Mouse (Mus musculus) megakaryocyte progenitor cell, adult 5-6 weeks (primary cell): ENCODE results near the gene Lrrc41. TPM values are rescaled to one million over a fixed set of nuclear protein-coding genes. Genes with fewer than 3 reads are reported as not detected.
A peak's percentile ranks its signal among the peaks of the same experiment; 100 is the strongest.

ENCODE experiments used
- ATAC-seq: replicated peaks from 2 replicates; pipeline ENCODE4 v1.8.0; 2016; ENCODE audit warnings: mild to moderate bottlenecking, moderate TSS enrichment, inconsistent platforms; ENCODE audit not compliant: poor library complexity
- total RNA-seq, 2 experiments: library from RNA; stranded (forward) in 1 of 2; stranded (reverse) in 1 of 2; fragments of 157-497, 149-512 nt in 1 of 2; fragments of 200-1000 nt in 1 of 2; gene quantifications; 2 replicates each; pipeline versions ENCODE4 v1.2.3 to v1.2.4; 2015 to 2017

Gene Lrrc41
- total RNA-seq (2015) (19.9 and 22.1 TPM in 2 replicates), total RNA-seq (2017) (16.1 and 23.7 TPM in 2 replicates)

DNA sequence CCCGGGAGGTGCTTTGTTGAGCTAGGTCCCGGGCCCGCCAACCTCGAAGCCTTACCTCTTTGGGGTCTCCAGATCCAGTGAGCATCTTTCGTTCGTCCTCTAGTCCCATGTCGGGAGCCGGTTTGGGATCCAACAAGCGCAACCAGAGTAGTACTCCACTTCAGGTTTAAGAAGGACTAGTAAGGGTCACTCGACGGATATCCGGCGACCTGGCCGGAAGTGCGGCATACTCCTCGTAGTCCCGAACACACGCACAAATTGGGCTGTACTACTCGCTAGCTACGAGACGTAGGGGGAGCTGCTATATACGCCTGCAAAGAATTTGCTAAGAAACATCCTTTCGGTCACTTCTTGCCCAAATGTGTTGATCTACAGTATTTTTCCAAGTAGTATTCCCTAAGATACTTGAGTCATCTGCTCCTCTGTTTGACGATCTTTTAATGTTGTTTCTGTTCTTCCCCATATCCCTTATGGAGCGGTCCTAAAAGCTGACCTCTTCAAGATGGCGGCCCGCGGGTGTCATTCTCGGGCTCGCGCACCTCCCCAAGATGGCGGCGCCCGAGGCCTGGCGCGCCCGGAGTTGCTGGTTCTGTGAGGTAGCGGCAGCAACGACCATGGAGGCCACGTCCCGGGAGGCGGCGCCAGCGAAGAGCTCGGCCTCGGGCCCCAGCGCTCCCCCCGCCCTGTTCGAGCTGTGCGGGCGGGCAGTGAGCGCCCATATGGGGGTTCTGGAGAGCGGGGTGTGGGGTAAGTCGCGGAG, at the start of gene Lrrc41, which contains the start of gene Uqcrh:
Lrrc41 (plus strand) TSS at position 409 of the 760 bp plus-strand sequence.
Uqcrh (minus strand) TSS at position 211 of the 760 bp plus-strand sequence.
- peak; percentile 74 for ATAC-seq

DNA sequence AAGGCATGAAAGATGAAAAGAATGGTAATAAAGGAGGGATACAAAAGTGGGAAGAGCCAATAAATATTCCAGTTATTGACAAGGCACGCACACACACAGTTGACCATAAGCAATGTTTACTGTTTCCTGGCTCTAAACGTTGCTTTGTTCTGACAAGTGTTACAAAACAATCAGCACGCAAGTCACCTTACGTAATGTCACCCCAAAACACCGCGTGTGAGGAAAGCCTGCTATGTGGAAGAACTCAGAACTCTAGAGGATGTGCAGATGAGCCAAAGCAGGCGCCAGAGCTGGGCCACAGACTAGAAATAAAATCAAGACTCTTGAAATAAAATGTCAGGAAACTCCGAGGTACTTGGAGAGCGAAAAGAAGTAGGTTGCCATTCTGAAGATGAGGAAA, 42.2 kb upstream of the Lrrc41 start:
- peak; percentile 39; the same call in 1 of the 2 replicates for ATAC-seq

DNA sequence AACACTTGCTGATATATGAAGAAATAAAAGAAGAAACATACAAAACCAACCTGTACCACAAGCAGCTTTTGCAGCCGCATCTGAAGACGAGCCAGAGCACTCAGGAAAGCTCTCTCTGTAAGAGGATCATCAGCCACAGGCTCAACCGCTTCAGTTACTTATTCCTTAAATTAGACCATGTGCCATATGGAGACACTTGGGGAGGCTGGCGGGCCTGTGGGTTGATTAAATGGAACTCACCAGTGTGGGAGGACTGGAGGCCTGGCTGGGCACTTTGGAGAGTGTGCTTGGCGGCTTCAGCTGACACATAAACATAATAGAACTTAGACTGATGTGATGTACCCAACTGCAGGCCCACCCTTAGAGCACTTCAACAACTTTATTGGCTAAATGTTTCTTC, 41.7 kb upstream of the Lrrc41 start:
- no peak for ATAC-seq

DNA sequence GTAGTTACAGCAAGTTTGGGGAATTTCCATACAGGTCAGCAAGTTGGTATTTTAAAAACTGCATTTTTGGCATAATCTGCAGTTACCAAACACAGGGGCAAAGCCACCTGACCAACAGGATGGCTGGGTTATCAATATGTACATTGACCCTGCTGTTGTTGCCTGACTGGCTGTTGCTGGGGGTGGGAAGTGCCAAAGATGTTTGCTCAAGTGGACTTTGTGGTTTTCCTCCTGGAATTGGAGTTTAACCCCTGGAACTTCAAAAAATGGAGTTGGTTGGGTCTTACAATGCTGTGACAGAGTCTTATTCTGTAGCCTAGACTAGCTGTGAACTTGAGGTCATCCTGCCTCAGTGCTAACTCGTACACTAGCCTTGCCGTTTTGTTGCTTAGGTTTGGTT, 34.6 kb upstream of the Lrrc41 start:
- no peak for ATAC-seq

DNA sequence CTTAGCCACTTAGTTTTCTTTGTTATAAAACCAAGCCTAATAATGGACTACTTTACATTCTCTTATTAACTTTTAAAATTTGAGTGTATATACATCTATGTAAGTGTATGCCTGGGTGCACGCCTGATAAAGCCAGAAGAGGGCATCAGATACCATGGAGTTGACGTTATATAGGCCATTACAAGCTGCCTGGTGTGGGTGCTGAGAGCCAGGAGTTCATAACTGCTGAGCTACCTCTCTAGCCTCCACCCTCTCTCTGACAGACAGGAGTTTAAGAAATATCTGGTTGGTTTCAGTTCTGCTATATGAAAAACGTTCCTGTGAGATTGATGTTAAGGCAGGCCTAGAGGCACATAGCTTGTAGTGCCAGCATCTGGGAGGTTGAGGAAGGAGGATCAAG, 32.9 kb upstream of the Lrrc41 start:
- ATAC-seq = peak; percentile 94

DNA sequence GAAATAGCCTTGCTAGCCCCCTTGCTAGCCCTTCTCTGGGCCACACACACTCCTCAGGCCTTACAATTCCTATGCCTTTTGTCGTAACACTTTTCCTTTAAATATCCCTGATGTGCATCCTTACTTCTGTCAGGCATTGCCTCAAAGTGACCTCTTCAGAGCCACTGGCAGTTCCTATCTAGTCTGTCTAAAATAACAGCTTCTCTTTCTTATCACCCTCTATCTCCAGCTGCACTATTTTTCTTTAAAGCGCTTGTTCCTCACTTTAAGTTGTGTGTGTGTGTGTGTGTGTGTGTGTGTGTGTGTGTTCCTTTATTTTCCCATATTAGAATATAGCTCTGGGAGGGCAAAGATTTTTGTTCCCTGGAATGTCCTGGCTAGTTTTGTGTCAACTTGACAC, 28.5 kb upstream of the Lrrc41 start:
- no peak for ATAC-seq

DNA sequence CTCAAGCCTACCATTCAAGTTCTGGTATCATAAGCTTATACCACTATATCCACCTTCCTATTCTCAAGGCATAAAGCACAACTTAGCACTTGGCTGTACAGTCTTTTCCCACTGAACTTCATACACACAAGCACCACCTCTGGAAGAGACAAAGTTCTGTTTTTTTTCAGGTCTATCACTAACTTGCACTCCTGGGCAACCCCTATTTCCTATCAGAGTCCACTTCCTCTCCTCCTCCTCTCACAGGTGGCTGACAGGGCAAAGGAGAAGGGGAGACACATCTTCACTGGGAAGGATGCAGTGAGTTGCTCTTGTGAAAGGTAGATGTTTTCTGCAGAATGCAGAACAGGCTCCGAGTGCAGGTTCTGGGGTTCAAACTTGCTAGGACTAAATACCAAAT, 27.4 kb upstream of the Lrrc41 start:
- no peak for ATAC-seq

DNA sequence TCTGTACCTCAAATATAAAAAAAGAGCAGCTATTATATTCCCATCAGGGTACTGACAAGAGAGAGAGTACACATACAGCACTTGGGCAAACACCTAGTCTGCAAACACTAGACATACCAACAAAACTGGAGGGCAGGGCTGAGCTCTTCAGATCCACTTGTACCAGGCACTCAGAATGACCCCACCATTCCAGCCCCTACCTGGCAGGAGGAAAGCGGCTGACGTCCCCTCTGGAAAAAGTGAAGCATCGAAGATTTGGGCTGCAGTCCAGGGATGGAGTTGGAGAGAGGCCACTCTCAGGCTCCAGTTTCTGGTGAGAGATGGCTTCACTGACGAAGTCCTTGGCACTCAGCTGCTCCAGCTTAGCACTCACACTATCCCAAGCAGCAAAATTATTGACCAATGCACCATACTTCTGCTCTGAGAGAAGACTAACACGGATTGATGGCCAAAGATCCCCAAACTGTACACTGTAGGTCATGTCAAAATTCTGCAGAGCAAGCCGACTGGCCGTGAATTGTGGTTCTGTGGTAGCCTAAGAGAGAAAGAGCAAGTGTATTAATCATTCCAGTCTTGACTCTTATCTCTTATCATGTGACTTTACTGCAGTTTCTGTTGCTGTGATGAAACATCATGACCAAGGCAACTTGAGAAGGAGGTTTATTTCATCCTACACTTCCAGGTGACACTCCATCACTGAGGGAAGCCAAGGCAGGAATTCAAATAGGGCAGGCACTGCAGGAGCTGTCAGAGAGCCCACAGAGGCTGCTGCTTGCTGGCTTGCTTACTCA, 26.7 kb upstream of the Lrrc41 start:
- no peak for ATAC-seq

DNA sequence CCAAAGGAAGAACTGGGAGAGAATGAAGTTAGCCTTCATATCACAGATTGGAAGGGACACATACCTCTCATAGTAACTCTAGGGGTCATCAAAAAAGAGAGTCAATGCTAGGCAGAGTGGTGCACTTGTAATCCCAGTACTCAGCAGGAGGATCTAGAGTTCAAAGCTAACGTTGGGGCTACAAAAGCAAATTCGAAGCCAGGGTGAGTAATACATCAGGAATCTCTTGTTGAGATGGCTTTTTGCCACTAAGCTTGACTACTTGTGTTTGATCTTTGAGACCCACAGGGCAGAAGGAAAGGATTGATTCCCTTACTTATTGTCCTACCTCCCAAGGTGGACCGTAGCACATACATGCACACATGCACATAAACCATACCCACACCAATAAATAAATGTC, 25.9 kb upstream of the Lrrc41 start:
- ATAC-seq = no peak

DNA sequence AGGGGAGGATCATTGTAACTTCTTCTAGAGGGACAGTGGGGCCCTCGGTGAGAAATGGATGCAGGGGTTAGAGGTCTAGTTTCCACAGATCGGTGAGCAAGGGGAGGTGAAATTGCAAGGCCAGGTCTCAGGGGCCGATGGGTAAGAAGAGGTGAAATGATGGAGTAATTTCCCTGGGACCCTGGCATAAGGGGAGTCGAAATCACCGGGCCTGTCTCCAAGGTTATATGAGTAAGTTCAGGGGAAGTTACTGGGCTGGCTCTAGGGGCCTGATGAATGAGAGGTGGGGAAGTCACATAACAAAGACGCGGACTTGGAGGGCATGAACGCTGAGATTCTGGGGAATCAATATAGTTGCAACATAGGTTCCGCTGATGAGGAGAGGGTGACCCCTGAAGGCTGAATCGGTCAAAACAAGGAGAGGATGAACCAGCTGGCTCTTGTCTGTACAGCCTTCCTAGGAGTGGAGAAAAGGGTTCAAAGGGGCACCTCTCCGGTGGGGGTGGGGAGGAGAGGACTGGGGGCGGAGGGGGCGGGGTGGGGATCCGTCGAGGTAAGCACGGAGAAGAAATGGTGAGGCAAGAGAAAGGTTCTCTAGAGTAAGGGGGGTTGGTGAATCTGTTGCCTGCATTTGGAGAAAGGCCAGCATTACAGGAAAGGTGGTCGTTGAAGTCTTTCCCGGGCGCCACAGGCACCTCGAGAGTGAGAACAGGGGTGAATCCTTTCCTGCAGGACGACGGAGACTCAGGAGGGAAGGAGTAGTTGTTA, 22.4 kb upstream of the Lrrc41 start:
- ATAC-seq = peak; percentile 41

DNA sequence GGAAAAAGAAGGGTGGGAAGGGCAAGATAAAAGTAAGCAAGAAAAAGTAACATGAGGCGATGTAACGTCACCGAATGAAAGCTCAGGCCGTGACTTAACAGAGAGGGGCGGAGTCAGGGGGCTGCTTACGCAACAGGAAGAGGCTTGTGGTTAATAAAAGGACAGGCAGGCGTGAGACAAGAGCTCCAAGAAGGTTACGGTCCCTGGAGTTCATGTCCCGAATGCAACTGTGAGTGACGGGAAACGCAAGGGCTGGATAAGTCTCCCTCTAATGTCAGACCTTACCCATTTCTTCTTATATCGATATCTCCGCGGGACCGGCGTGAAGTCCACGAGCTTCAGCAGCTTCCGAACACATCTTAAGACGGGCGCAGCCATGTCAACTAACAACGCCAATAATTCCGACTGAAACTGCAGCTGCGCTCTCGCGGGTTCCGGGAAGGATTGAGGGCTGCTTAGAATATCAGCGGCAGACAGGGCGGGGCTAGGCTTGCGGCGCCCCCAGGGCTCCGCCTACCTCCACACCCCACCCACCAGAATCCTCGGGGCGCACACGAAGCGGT, 21.6 kb upstream of the Lrrc41 start, which contains the start of gene Nsun4:
Nsun4 (minus strand) TSS at position 478 of the 563 bp plus-strand sequence.
- ATAC-seq = peak; percentile 91

DNA sequence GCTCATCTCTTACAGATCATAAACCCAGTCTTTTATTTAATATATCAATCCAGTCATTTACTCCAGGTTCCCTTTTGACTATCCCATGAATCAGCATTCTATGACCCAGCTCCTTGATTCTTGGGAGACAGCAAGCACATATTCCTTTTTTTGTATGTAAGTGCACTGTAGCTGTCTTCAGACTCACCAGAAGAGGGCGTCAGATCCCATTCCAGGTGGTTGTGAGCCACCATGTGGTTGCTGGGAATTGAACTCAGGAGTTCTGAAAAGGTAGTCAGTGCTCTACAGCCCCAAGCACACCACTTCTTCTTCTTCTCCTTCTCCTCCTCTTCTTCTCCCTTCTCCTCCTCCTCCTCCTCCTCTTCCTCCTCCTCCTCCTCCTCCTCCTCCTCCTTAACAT, 17.5 kb upstream of the Lrrc41 start:
- no peak for ATAC-seq

DNA sequence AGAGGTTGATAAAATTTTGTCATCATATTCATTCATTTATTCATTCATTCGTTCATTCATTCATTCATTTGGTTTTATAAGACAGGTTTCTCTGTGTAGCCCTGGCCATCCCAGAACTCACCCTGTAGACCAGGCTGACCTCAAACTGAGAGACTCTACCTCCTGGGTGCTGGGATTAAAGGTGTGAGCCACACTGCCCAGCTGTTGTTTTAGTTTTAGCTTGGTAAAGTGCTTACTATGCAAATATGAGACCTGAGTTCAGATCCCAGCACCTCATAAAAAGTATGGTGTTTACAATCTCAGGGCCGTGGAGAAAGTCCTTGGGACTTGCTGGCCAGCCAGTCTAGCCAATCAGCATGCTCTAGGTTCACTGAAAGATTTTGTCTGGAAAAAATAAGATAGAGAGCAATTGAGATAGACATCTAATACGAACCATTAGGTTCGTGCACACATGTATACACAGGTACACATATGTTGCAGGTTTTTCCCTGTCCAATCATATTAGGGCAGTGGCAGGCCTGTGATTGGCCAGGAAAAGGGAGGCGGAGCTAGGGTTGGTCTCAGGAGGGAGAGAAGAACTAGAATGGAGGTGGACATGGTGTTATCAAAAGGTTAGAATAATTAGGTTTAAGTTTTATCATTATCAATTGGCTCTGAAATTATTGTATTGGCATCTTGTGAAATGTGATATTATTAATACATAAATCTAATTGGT, 15.9 kb upstream of the Lrrc41 start:
- ATAC-seq = no peak

DNA sequence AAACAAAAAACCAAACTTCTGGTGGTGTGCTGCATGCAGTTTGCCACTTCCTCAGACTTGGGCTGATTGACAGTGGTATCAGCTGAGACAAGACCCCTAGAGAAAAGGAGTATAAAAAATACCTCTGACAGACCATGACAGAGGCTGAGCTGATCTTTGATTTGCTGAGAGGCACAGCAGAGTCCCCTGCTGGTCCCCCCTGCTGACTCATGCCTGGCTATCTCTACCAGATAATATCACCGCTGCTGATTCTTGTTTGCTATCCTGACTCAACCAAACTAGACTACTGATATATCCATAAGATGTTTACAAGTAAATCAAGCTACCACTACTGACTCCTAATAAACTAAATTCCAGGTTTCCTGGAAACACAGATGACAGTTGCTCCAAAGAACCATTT, 11.2 kb upstream of the Lrrc41 start:
- peak; percentile 48 for ATAC-seq

DNA sequence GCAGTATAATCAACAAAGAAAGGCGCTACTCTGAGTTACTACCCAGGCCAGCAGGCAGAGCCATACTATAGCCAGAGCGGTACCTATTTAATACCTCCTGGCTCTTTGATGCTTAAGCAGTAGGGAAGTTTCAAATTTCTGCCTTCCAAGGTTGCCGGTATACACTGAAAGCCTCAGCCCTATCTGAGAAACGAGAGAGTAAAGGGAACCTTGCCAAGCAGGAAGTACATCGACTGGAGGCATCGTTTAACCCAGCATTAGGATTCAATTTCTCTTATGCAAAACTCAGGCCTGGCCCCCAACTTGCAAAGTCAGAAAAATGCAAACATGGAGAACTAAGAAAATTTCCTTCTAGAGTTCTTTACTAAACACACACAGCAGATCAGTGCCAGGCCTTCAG, 5.0 kb upstream of the Lrrc41 start:
- ATAC-seq = no peak

DNA sequence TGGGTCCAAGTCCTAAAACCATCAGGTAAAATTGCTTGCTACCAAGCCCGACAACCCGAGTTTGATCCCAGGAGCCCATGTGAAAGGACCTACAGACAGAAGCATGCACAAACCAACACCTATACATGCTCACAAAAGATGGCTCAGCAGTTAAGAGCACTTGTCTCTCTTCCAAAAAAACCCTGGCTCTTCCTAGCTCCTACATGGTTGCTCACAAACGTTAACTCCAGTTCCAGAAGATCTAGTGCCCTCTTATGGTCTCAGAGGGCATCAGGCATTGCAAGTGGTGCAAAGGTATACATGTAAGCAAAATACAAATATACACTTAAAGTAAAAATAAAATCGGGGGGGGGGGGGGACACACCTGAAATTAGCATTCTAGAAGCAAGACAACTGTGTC, 1.9 kb upstream of the Lrrc41 start:
- no peak for ATAC-seq

DNA sequence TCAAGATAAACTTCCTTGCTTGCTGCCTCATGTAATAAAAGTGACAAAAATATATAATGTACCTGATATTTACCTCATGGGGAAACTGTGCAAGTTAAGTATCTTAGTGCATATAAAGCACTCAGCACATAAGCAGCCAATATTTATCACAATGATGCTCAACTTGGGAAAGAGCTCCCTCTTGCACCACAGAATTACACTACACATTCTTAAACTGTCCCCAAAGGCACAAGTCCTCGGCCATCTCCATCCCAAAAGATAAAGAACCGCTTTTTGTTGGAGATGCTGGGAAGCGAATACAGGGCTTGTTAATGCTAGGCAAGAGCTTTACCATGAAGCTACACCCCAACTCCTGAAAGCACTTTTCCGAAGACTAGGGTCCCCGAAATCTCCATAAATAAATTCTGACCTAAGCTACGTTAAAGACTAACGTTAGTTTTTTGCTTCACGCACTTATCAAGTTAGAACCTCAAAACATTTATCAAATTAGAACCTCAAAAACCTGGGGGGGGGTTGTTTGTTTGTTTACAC, 859 bp upstream of the Lrrc41 start:
- ATAC-seq = peak; percentile 24; the same call in 1 of the 2 replicates

DNA sequence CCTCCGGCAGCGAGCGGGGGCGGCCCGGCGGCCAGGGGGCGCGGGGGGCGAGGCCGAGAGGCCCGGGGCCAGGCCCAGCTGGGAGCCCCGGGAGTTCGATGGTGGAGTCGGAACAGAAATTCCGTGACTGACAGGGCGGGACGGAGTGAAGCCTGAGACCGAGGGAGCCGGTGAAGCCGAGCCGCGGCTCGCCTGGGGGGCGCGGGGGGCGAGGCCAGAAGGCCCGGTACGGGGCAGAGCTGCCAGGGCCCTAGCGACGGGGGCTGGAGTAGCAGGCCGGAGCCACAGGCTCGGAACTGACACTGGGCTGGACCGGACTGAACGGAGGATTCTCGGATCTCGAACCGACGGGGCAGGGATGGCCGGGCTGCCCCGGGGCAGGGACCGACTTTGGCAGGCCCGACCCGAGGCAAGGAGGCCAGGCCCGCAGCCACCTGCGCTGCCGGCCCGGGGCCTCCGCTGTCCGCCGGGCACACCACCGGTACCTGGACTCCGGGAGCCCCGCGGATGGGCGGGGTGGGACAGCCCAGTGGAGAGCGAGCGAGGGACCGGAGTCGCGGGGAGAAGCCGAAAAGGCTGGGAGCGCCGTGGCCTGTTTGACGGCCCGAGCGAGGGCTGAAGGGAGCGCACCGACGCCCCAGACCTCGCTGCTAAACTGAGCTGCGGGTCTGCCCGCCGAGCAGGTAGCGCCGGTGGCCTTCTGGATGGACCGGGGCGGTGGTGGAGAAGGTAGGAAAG, 731 bp downstream of the Lrrc41 start:
- peak; percentile 35 for ATAC-seq
